ENCODE assay signal across 9 mouse cellular contexts in genomic region chr16:28752638-28753118, GRCm38 (mm10). TPM values are rescaled to one million over a fixed set of nuclear protein-coding genes. Genes with fewer than 3 reads are reported as not detected.
DNase-seq lines count a peak whose midpoint lies in the region; ATAC-seq and TF ChIP-seq lines count a peak whose summit lies in the region.
"Had no signal": no experiment of that assay in that cellular context is flagged by ENCODE, and none has a peak within 500 bp of the region (broad histone marks: within the 10 kb centered on the region; RNA-seq: fewer than 3 reads in every experiment).

Fgf12 (minus strand) TSS chr16:28753068.

- peak; percentile 9 for DNase-seq in MN1 (ENCODE audit: low spot score)
- DNase-seq in T-cell, adult 2 months (ENCODE audit: low spot score) = no peak
- DNase-seq in thymus, postnatal 14 days = no peak
- DNase-seq in spleen, adult 18-20 months = no peak

- peaks cover 12% of the 10 kb centered on the region for H3K4me1 ChIP-seq in E14TG2a.4 (replicated peaks; ENCODE audit: low read depth, low read length)
- peaks cover 13% of the 10 kb centered on the region for H3K4me1 ChIP-seq in forebrain, embryonic 15.5 days
- peaks cover 4% of the 10 kb centered on the region for H3K4me1 ChIP-seq in hindbrain, embryonic 16.5 days (ENCODE audit: control insufficient read depth, insufficient read depth, low read depth, low read length)
- H3K4me1 ChIP-seq in liver, embryonic 12.5 days = no peaks in the 10 kb centered on the region

- peaks cover 25% of the 10 kb centered on the region for H3K27me3 ChIP-seq in E14TG2a.4 (ENCODE audit: insufficient read depth, low read length)
- H3K27me3 ChIP-seq in forebrain, embryonic 15.5 days = no peaks in the 10 kb centered on the region
- H3K27me3 ChIP-seq in hindbrain, embryonic 16.5 days (replicated peaks; ENCODE audit: control insufficient read depth, insufficient read depth, low read length) = no peaks in the 10 kb centered on the region
- H3K27me3 ChIP-seq in liver, embryonic 12.5 days (replicated peaks) = peaks cover 13% of the 10 kb centered on the region; the same call in 1 of the 2 replicates

- H3K36me3 ChIP-seq in E14TG2a.4 (ENCODE audit: insufficient read depth, low read length) = no peaks in the 10 kb centered on the region
- no peaks in the 10 kb centered on the region for H3K36me3 ChIP-seq in forebrain, embryonic 15.5 days
- no peaks in the 10 kb centered on the region for H3K36me3 ChIP-seq in hindbrain, embryonic 16.5 days (ENCODE audit: control insufficient read depth, insufficient read depth, low read length)
- H3K36me3 ChIP-seq in liver, embryonic 12.5 days = no peaks in the 10 kb centered on the region

- peak within 1 kb of the TSS; percentile 74 for H3K4me3 ChIP-seq in E14TG2a.4 (replicated peaks; ENCODE audit: low read length)
- H3K4me3 ChIP-seq in forebrain, embryonic 15.5 days = peak within 1 kb of the TSS; percentile 53
- H3K4me3 ChIP-seq in hindbrain, embryonic 16.5 days (ENCODE audit: low read length) = peak within 1 kb of the TSS; percentile 70
- H3K4me3 ChIP-seq in liver, embryonic 12.5 days = peak within 1 kb of the TSS; percentile 7; the same call in 1 of the 2 replicates
- H3K4me3 ChIP-seq: myocyte had no signal

- H3K27ac ChIP-seq in forebrain, embryonic 15.5 days (replicated peaks) = peak within 1 kb of the TSS; percentile 67
- peak within 1 kb of the TSS; percentile 85 for H3K27ac ChIP-seq in hindbrain, embryonic 16.5 days (ENCODE audit: low read depth, low read length)
- no peak within 1 kb of the TSS for H3K27ac ChIP-seq in liver, embryonic 12.5 days

- peak within 1 kb of the TSS; percentile 53 for H3K9ac ChIP-seq in forebrain, embryonic 15.5 days (replicated peaks)
- H3K9ac ChIP-seq in hindbrain, embryonic 16.5 days (ENCODE audit: low read depth, low read length) = peak within 1 kb of the TSS; percentile 75
- H3K9ac ChIP-seq in liver, embryonic 12.5 days = no peak within 1 kb of the TSS

- TF ChIP-seq CTCF in E14TG2a.4 (conservative IDR thresholded peaks at IDR 0.05; ENCODE audit: low read length) = no peak

- H3K4me2 ChIP-seq in forebrain, embryonic 15.5 days (replicated peaks) = peak within 1 kb of the TSS; percentile 89
- H3K4me2 ChIP-seq in hindbrain, embryonic 16.5 days (ENCODE audit: low read length) = peak within 1 kb of the TSS; percentile 89
- peak within 1 kb of the TSS; percentile 37 for H3K4me2 ChIP-seq in liver, embryonic 12.5 days

- under 1% methylated on average over 16 of the region's 16 CpGs for WGBS in forebrain, embryonic 15.5 days
- 0% methylated on average over 16 of the region's 16 CpGs for WGBS in hindbrain, embryonic 16.5 days
- 3% methylated on average over 16 of the region's 16 CpGs for WGBS in liver, embryonic 12.5 days (ENCODE audit: insufficient replicate concordance)

- ATAC-seq in forebrain, embryonic 15.5 days (replicated peaks) = peak; percentile 63
- ATAC-seq in hindbrain, embryonic 16.5 days = peak; percentile 40
- ATAC-seq in liver, embryonic 12.5 days = no peak

- H3K9me3 ChIP-seq in E14TG2a.4 (ENCODE audit: low read length) = no peaks in the 10 kb centered on the region
- H3K9me3 ChIP-seq in forebrain, embryonic 15.5 days = no peaks in the 10 kb centered on the region
- H3K9me3 ChIP-seq in hindbrain, embryonic 16.5 days (ENCODE audit: control insufficient read depth, low read length) = no peaks in the 10 kb centered on the region
- H3K9me3 ChIP-seq in liver, embryonic 12.5 days (replicated peaks) = no peaks in the 10 kb centered on the region

RNA-seq across cellular contexts. Expression of gene Fgf12, which starts in this region (rescaled TPM):
- 20.2 and 20.8 TPM in 2 replicates for polyA plus RNA-seq in forebrain, embryonic 15.5 days (2015; fragmentation: Nextera tagmentation; extraction: Ambion mirVana)
- polyA plus RNA-seq in hindbrain, embryonic 16.5 days (2015; fragmentation: Nextera tagmentation; extraction: Ambion mirVana) = 56.8 and 67.3 TPM in 2 replicates
- 0.14 and 1.4 TPM in 2 replicates for polyA plus RNA-seq in liver, embryonic 12.5 days (2016; fragmentation: Nextera tagmentation; extraction: Ambion mirVana)
- polyA plus RNA-seq: myocyte had no signal

Comparison
In these comparisons a context has a peak if more than half of its experiments do, and no peak if none do; other contexts are left out.
1. H3K4me3 ChIP-seq: peak in every context shown above with its lines; median percentile 74 in E14TG2a.4; 70 in hindbrain, embryonic 16.5 days; 53 in forebrain, embryonic 15.5 days; 7 in liver, embryonic 12.5 days.
2. H3K4me2 ChIP-seq: peak in every context shown above with its lines; median percentile 89 in forebrain, embryonic 15.5 days; 89 in hindbrain, embryonic 16.5 days; 37 in liver, embryonic 12.5 days.